Mouse (Mus musculus) lung, postnatal 0 days (tissue): ENCODE data around the gene Fam222b.

ENCODE experiments used
- CTCF ChIP-seq: IDR thresholded peaks from 2 replicates; pipeline ENCODE4 v1.5.1; 2016; ENCODE audit warnings: antibody characterized with exemption, mild to moderate bottlenecking
- EP300 ChIP-seq: IDR thresholded peaks from 2 replicates; pipeline ENCODE4 v1.6.1; 2016; ENCODE audit warnings: antibody characterized with exemption, mild to moderate bottlenecking, control low read depth

DNA sequence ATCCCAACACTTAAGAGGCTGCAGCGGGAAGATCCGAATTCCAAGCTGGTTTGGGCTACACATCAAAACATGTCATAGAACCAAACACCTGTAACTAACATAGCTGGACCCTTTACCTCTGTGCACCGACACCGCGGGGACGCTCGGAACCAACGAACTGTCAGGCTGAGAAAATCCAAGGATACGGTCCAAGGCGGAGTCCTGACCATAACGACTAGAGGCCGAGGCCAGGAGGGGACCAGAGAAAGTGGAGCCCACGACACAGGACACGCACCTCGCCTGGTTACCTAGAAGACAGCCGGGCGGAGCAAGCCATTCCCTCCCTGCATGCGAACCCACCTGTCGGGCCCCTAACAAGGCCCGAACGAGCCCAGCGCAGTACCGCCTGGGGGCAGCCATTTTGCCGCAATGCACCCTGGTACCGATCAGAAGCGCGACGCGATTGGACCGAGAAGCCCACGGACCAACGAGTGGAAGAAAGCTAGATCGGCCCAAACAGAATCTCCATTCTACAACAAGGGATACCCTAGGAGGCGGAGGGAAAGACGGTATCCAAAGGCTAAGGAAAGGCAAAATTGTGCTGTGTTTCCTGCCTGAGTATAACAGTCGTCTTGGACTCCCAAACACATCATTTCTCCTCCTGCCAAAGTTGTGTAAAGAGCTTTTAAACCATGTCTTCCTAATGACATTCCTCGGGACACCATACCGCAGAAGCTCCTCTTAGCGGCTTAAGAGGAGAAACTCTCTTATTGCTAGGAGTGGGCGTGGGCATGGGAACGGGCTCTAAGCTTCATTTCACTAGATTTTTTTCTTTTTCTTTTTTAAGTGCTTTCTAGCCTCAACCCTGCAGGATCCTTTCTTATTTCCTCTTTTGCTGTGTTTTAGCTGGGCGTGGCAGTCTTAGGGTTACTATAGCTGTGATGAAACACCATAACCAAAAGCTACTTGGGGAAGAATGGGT is 14.2 kb upstream of the Fam222b start, which contains the start of gene Eral1:
- TF ChIP-seq EP300 = no peak
- no peak for TF ChIP-seq CTCF
